Mouse (Mus musculus): ENCODE measurements around the gene Olfr681. TPM values are rescaled to one million over a fixed set of nuclear protein-coding genes. Genes with fewer than 3 reads are reported as not detected.
"Not testable (repeated sequence)": the region's sequence is repeated elsewhere in the genome, so short reads cannot be mapped to it uniquely, and the experiment has no call there.

Gene Olfr681
- total RNA-seq (2017) = not detected in 3 replicates

GRCm38 (mm10) chr7:105116536-105116935 lies at the start of gene Olfr681:
Gene Olfr681 (plus strand): TSS chr7:105116836.
- ATAC-seq (replicated peaks; ENCODE audit: insufficient number of reproducible peaks, low FRiP score, low TSS enrichment, poor library complexity, severe bottlenecking) = no peak

DNA sequence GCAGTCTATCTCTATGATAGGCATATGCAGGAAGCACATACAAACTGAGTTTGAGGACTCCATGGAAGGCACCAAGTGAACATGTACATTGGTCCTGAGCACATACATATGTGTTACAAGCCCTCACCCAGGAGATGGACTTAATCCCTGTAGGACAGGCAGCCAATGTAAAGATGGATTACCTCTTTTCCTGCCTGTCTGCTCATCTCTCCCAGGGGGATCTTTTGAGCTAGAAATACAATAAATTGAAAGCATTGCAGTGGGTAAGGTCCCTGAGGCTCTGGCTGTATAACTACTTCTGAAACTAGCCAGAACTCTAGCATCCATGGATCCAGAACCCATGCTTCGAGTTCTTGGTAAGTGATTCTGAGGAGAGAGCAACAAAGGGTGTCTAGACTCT lies 35.7 kb upstream of the Olfr681 start, which contains the start of gene Olfr679:
Olfr679 (plus strand) TSS at position 301 of the 400 bp plus-strand sequence.
- no peak for ATAC-seq (replicated peaks; ENCODE audit: insufficient number of reproducible peaks, low FRiP score, low TSS enrichment, poor library complexity, severe bottlenecking)

DNA sequence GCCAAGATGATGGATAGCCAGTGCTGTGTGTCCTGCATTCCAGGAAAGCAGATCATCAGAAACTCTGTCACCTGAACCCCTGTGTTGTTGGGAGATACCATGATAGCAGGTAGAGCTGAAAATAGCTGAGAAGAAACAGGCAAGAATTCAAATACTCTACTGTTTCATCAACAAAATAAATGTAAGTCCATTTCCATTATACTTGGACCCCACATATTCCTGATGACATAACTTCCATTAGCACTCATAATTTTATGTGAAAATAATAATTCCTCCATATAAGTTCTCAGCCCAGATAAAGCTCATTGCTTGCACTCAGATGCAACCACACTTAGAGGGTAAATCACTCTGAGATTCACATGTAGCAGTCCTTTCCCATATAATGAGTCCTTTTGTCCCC lies 23.9 kb upstream of the Olfr681 start, which contains the start of gene Olfr680-ps1:
Olfr680-ps1 (minus strand) TSS at position 101 of the 400 bp plus-strand sequence.
- not testable (repeated sequence) for ATAC-seq (replicated peaks; ENCODE audit: insufficient number of reproducible peaks, low FRiP score, low TSS enrichment, poor library complexity, severe bottlenecking)

- ATAC-seq (replicated peaks; ENCODE audit: insufficient number of reproducible peaks, low FRiP score, low TSS enrichment, poor library complexity, severe bottlenecking) = no peak
Measured at GRCm38 (mm10) chr7:105141275-105141674, 24.6 kb downstream of the Olfr681 start.

DNA sequence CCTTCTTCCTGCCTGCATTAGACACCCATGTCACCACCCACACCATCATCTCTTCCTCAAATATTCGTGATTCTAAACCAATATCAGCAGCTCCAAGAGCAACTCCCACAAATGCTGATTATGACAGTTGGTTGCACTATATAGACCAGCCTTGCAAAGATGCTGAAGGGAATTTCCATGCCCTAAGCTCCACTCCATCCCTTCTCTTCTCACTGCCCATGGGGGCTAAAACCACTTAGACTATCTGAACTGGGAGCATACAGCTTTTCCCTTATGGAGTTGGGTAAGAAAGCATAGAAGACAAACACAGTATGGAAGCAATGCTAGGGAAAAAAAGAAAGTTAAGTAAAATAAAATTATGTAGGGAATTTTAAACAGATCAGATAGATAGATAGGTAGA lies 30.3 kb downstream of the Olfr681 start, which contains the start of gene Olfr683:
Olfr683 (minus strand) TSS at position 101 of the 400 bp plus-strand sequence.
- no peak for ATAC-seq (replicated peaks; ENCODE audit: insufficient number of reproducible peaks, low FRiP score, low TSS enrichment, poor library complexity, severe bottlenecking)

DNA sequence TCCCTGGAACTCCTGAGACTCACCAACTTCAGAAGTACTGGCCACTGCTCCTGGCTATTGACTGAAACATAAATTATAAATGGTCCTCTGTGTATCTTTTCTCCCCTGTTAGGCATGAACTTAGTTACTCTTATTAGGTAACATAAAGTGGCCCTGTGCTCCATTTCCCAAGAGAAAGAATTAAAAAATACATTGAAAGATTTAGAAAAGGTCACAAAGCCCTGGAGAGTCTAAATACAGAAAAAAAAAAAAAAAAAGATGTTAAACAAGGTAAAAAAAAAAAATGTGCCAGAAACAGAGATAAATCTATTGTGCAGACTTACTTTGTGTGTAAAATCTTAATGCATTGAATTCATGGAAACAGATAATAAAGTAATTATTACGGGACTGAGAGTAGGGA lies 46.9 kb downstream of the Olfr681 start, which contains the start of gene Olfr684:
Olfr684 (minus strand) TSS at position 101 of the 400 bp plus-strand sequence.
- no peak for ATAC-seq (replicated peaks; ENCODE audit: insufficient number of reproducible peaks, low FRiP score, low TSS enrichment, poor library complexity, severe bottlenecking)

DNA sequence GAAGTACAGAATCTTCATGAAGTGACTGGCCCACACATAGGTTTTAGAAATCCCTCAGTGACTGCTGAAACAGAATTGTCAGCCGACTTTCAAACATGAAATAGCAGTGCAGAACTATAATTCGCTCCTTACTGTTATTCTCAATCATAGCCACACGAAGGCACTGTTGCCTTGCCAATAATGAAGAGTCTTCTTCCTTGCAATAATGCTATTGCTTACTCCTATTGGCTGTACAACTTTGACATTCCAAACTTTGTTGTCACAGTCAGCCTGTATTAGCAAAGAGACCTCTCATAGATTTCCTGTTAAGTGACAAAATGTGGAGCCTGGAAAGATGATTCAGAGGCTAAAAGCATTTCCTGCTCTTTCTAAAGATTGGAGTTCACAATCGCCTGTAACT lies 54.1 kb downstream of the Olfr681 start:
- ATAC-seq (replicated peaks; ENCODE audit: insufficient number of reproducible peaks, low FRiP score, low TSS enrichment, poor library complexity, severe bottlenecking) = no peak

Other genes with a start within 250 kb of the Olfr681 start
- gene Olfr665, start 238.8 kb upstream of the Olfr681 start, total RNA-seq (2017) = not detected in 3 replicates
- not detected in 3 replicates for gene Olfr666, start 220.9 kb upstream of the Olfr681 start, total RNA-seq (2017)
- gene Olfr667, start 195.4 kb upstream of the Olfr681 start, total RNA-seq (2017) = not detected in 3 replicates
- not detected in 3 replicates for gene Olfr668, start 188.8 kb upstream of the Olfr681 start, total RNA-seq (2017)
- not detected in 3 replicates for gene Olfr669, start 182.6 kb upstream of the Olfr681 start, total RNA-seq (2017)
- not detected in 3 replicates for gene Olfr670, start 154.2 kb upstream of the Olfr681 start, total RNA-seq (2017)
- gene Olfr671, start 137.7 kb upstream of the Olfr681 start, total RNA-seq (2017) = not detected in 3 replicates
- gene Olfr672, start 114.8 kb upstream of the Olfr681 start, total RNA-seq (2017) = not detected in 3 replicates
- not detected in 3 replicates for gene Olfr675, start 88.4 kb upstream of the Olfr681 start, total RNA-seq (2017)
- not detected in 3 replicates for gene Olfr676, start 84.1 kb upstream of the Olfr681 start, total RNA-seq (2017)
- not detected in 3 replicates for gene Olfr677, start 65.5 kb upstream of the Olfr681 start, total RNA-seq (2017)
- not detected in 3 replicates for gene Olfr678, start 52.4 kb upstream of the Olfr681 start, total RNA-seq (2017)
- not detected in 3 replicates for gene Olfr679, start 35.6 kb upstream of the Olfr681 start, total RNA-seq (2017)
- gene Olfr680-ps1, start 24.0 kb upstream of the Olfr681 start, total RNA-seq (2017) = not detected in 3 replicates
- gene Olfr683, start 30.2 kb downstream of the Olfr681 start, total RNA-seq (2017) = not detected in 3 replicates
- gene Olfr684, start 46.8 kb downstream of the Olfr681 start, total RNA-seq (2017) = not detected in 3 replicates
- gene Olfr685, start 69.2 kb downstream of the Olfr681 start, total RNA-seq (2017) = not detected in 3 replicates
- gene Olfr686, start 90.6 kb downstream of the Olfr681 start, total RNA-seq (2017) = not detected in 3 replicates
- not detected in 3 replicates for gene Olfr688, start 171.3 kb downstream of the Olfr681 start, total RNA-seq (2017)
- gene Olfr689, start 194.3 kb downstream of the Olfr681 start, total RNA-seq (2017) = not detected in 3 replicates
- 0.39 TPM in 1 of 3 replicates, not detected in the others for gene Olfr690, start 217.3 kb downstream of the Olfr681 start, total RNA-seq (2017)
- gene Olfr691, start 225.4 kb downstream of the Olfr681 start, total RNA-seq (2017) = not detected in 3 replicates